Mouse (Mus musculus) CH12.LX (cell line): ENCODE measurements around the gene Lsm10. TPM values are rescaled to one million over a fixed set of nuclear protein-coding genes. Genes with fewer than 3 reads are reported as not detected.

ENCODE experiments used
- DNase-seq: peaks from one replicate; pipeline ENCODE4 v3.0.0-alpha.2; 2013; ENCODE audit errors: extremely low read depth
- H3K27ac ChIP-seq: 2 replicates; pipeline ENCODE4 v1.5.1; 2012; ENCODE audit warnings: low read depth, mild to moderate bottlenecking, control low read depth, moderate library complexity; ENCODE audit not compliant: insufficient read depth
- H3K27me3 ChIP-seq: replicated peaks from 2 replicates; pipeline ENCODE3; 2012; ENCODE audit warnings: inconsistent platforms
- H3K36me3 ChIP-seq, 2 experiments: replicated peaks in 1 of 2; 2 replicates each; pipeline versions ENCODE3 to v1.6.1; 2012; ENCODE audit warnings: inconsistent platforms in 1 of 2, low read length in 1 of 2, mild to moderate bottlenecking in 1 of 2, mixed read lengths in 1 of 2, moderate library complexity in 1 of 2; ENCODE audit not compliant: control insufficient read depth in 1 of 2, insufficient read depth in 1 of 2
- H3K4me1 ChIP-seq, 2 experiments: 2 replicates each; pipeline ENCODE4 v1.6.1; 2012; ENCODE audit warnings: inconsistent platforms in 1 of 2, moderate library complexity in 1 of 2; ENCODE audit not compliant: insufficient read depth in 2 of 2, control insufficient read depth in 1 of 2
- H3K4me2 ChIP-seq: 2 replicates; pipeline ENCODE4 v1.6.1; 2012; ENCODE audit warnings: low read depth, mild to moderate bottlenecking, control low read depth; ENCODE audit not compliant: poor library complexity, insufficient read depth, severe bottlenecking
- H3K4me3 ChIP-seq, 3 experiments: fragments of 150-350 bp in 1 of 3; sonication (generic) in 1 of 3; replicated peaks in 1 of 3; 2 replicates each; pipeline versions ENCODE3 to v1.5.1; 2011 to 2012; ENCODE audit warnings: low read depth in 2 of 3, low read length in 2 of 3, mild to moderate bottlenecking in 2 of 3, moderate library complexity in 2 of 3, control low read depth in 1 of 3, improper control_type of control experiment in 1 of 3, inconsistent platforms in 1 of 3, mixed read lengths in 1 of 3; ENCODE audit not compliant: poor library complexity in 1 of 3
- H3K79me2 ChIP-seq: replicated peaks from 2 replicates; pipeline ENCODE4 v1.6.1; 2012; ENCODE audit warnings: mild to moderate bottlenecking, moderate library complexity; ENCODE audit not compliant: control insufficient read depth, poor library complexity, insufficient read depth, severe bottlenecking; ENCODE audit errors: extremely low read depth
- H3K9ac ChIP-seq: 2 replicates; pipeline ENCODE4 v1.6.1; 2012; ENCODE audit warnings: low read depth, mild to moderate bottlenecking, control low read depth, moderate library complexity; ENCODE audit not compliant: insufficient read depth
- H3K9me3 ChIP-seq: replicated peaks from 2 replicates; pipeline ENCODE3; 2012; ENCODE audit warnings: low read length, inconsistent platforms, mixed read lengths
- CHD1 ChIP-seq: IDR thresholded peaks from 2 replicates; pipeline ENCODE4 v1.6.1; 2012; ENCODE audit warnings: low read depth, low read length, improper control_type of control experiment, inconsistent platforms
- CHD2 ChIP-seq: IDR thresholded peaks from 2 replicates; pipeline ENCODE4 v1.6.1; 2011; ENCODE audit warnings: low read length, improper control_type of control experiment
- CTCF ChIP-seq, 2 experiments: IDR thresholded peaks in 1 of 2; conservative IDR thresholded peaks in 1 of 2; 2 replicates each; pipeline ENCODE4 v1.5.1; 2011 to 2012; ENCODE audit warnings: low read depth in 2 of 2, low read length in 2 of 2, improper control_type of control experiment in 1 of 2, inconsistent platforms in 1 of 2, mild to moderate bottlenecking in 1 of 2, moderate library complexity in 1 of 2
- E2F4 ChIP-seq: IDR thresholded peaks from 2 replicates; pipeline ENCODE4 v1.6.1; 2011; ENCODE audit warnings: low read depth, low read length, improper control_type of control experiment; ENCODE audit not compliant: insufficient replicate concordance
- ELF1 ChIP-seq: IDR thresholded peaks from 2 replicates; pipeline ENCODE4 v1.6.1; 2014; ENCODE audit warnings: low read depth, mild to moderate bottlenecking, inconsistent platforms, low read length, improper control_type of control experiment
- GABPA ChIP-seq: IDR thresholded peaks from 2 replicates; pipeline ENCODE4 v1.6.1; 2012; ENCODE audit warnings: low read depth, low read length, improper control_type of control experiment, inconsistent platforms; ENCODE audit not compliant: insufficient replicate concordance
- HCFC1 ChIP-seq: IDR thresholded peaks from 2 replicates; pipeline ENCODE4 v1.6.1; 2012; ENCODE audit warnings: low read depth, mild to moderate bottlenecking, inconsistent platforms, low read length, improper control_type of control experiment
- IRF4 ChIP-seq: IDR thresholded peaks from 2 replicates; pipeline ENCODE4 v1.6.1; 2014; ENCODE audit warnings: low read depth, mild to moderate bottlenecking, inconsistent platforms, low read length, improper control_type of control experiment
- JUN ChIP-seq: IDR thresholded peaks from 2 replicates; pipeline ENCODE4 v1.6.1; 2011; ENCODE audit warnings: low read depth, mild to moderate bottlenecking, low read length, improper control_type of control experiment, moderate library complexity; ENCODE audit not compliant: insufficient read depth
- JUND ChIP-seq: conservative IDR thresholded peaks from 2 replicates; pipeline ENCODE4 v1.6.1; 2011; ENCODE audit warnings: low read depth, low read length, improper control_type of control experiment
- MAFK ChIP-seq: IDR thresholded peaks from 2 replicates; pipeline ENCODE4 v1.6.1; 2011; ENCODE audit warnings: low read length, improper control_type of control experiment; ENCODE audit not compliant: insufficient replicate concordance
- MAZ ChIP-seq: IDR thresholded peaks from 2 replicates; pipeline ENCODE4 v1.6.1; 2012; ENCODE audit warnings: low read depth, mild to moderate bottlenecking, inconsistent platforms, low read length, improper control_type of control experiment, moderate library complexity
- MEF2A ChIP-seq: IDR thresholded peaks from 2 replicates; pipeline ENCODE4 v1.6.1; 2014; ENCODE audit warnings: low read depth, mild to moderate bottlenecking, inconsistent platforms, low read length, improper control_type of control experiment, borderline replicate concordance
- MYC ChIP-seq: IDR thresholded peaks from 2 replicates; pipeline ENCODE4 v1.6.1; 2011; ENCODE audit warnings: low read depth, mild to moderate bottlenecking, improper control_type of control experiment, low read length
- NRF1 ChIP-seq: IDR thresholded peaks from 2 replicates; pipeline ENCODE4 v1.6.1; 2014; ENCODE audit warnings: low read depth, mild to moderate bottlenecking, inconsistent platforms, low read length, improper control_type of control experiment, moderate library complexity
- PAX5 ChIP-seq: IDR thresholded peaks from 2 replicates; pipeline ENCODE4 v1.6.1; 2012; ENCODE audit warnings: low read length, inconsistent platforms, mixed read lengths
- POLR2A ChIP-seq: IDR thresholded peaks from 2 replicates; pipeline ENCODE4 v1.6.1; 2011; ENCODE audit warnings: low read depth, mild to moderate bottlenecking, improper control_type of control experiment, low read length
- POLR2AphosphoS2 ChIP-seq: IDR thresholded peaks from 2 replicates; pipeline ENCODE4 v1.6.1; 2011; ENCODE audit warnings: low read depth, low read length, improper control_type of control experiment
- RAD21 ChIP-seq: IDR thresholded peaks from 2 replicates; pipeline ENCODE4 v1.6.1; 2011; ENCODE audit warnings: low read depth, mild to moderate bottlenecking, low read length, improper control_type of control experiment, moderate library complexity
- RCOR1 ChIP-seq: conservative IDR thresholded peaks from 2 replicates; pipeline ENCODE4 v1.6.1; 2012; ENCODE audit warnings: low read depth, mild to moderate bottlenecking, inconsistent platforms, low read length, improper control_type of control experiment
- SMC3 ChIP-seq: IDR thresholded peaks from 2 replicates; pipeline ENCODE4 v1.6.1; 2011; ENCODE audit warnings: low read depth, low read length, improper control_type of control experiment
- TBP ChIP-seq: conservative IDR thresholded peaks from 2 replicates; pipeline ENCODE4 v1.6.1; 2011; ENCODE audit warnings: low read depth, low read length, improper control_type of control experiment
- TCF12 ChIP-seq: IDR thresholded peaks from 2 replicates; pipeline ENCODE4 v1.6.1; 2014; ENCODE audit warnings: low read depth, mild to moderate bottlenecking, inconsistent platforms, low read length, improper control_type of control experiment
- USF1 ChIP-seq: IDR thresholded peaks from 2 replicates; pipeline ENCODE4 v1.6.1; 2014; ENCODE audit warnings: low read depth, mild to moderate bottlenecking, inconsistent platforms, low read length, improper control_type of control experiment
- USF2 ChIP-seq: conservative IDR thresholded peaks from 2 replicates; pipeline ENCODE4 v1.6.1; 2011; ENCODE audit warnings: low read depth, low read length, improper control_type of control experiment
- ZC3H11A ChIP-seq: IDR thresholded peaks from 2 replicates; pipeline ENCODE4 v1.6.1; 2012; ENCODE audit warnings: low read depth, mild to moderate bottlenecking, inconsistent platforms, low read length, improper control_type of control experiment
- ZKSCAN1 ChIP-seq: IDR thresholded peaks from 2 replicates; pipeline ENCODE4 v1.6.1; 2012; ENCODE audit warnings: low read depth, inconsistent platforms, low read length, improper control_type of control experiment, borderline replicate concordance
- ZMIZ1 ChIP-seq: IDR thresholded peaks from 2 replicates; pipeline ENCODE4 v1.6.1; 2012; ENCODE audit warnings: low read depth, mild to moderate bottlenecking, inconsistent platforms, low read length, improper control_type of control experiment
- ZNF384 ChIP-seq: IDR thresholded peaks from 2 replicates; pipeline ENCODE4 v1.6.1; 2012; ENCODE audit warnings: low read depth, low read length, improper control_type of control experiment, inconsistent platforms
- dilution Hi-C: fragments of 300-500 bp; cut with MboI; formaldehyde crosslinking; loops from 2 replicates; pipeline ENCODE4 v1.14.3; 2020; ENCODE audit warnings: low sequenced_read_pairs; ENCODE audit not compliant: extremely low pct_unique_long_range_greater_than_20kb, extremely low pct_ligation_motif_present
- in situ Hi-C: fragments of 300-500 bp; cut with MboI; formaldehyde crosslinking; loops from 3 replicates; pipeline ENCODE4 v1.14.3; 2019; ENCODE audit warnings: low sequenced_read_pairs, low pct_ligation_motif_present, low pct_unique_long_range_greater_than_20kb, mixed read lengths
- polyA plus RNA-seq: library from polyadenylated mRNA; unstranded; fragments of >175 nt; gene quantifications from 2 replicates; pipeline ENCODE4 v1.2.1, GENCODE M21; 2012; ENCODE audit warnings: low read depth; ENCODE audit not compliant: insufficient read length
- total RNA-seq, 2 experiments: library from RNA; depleted of rRNA; stranded (reverse); fragments of 300-350 nt in 1 of 2; fragments of >200 nt in 1 of 2; gene quantifications; 2 replicates each; pipeline ENCODE4 v1.2.3; 2012 to 2014

Gene Lsm10
- total and polyA plus RNA-seq, 3 experiments = 49.2 to 63.9 (median 52.1) TPM

DNA sequence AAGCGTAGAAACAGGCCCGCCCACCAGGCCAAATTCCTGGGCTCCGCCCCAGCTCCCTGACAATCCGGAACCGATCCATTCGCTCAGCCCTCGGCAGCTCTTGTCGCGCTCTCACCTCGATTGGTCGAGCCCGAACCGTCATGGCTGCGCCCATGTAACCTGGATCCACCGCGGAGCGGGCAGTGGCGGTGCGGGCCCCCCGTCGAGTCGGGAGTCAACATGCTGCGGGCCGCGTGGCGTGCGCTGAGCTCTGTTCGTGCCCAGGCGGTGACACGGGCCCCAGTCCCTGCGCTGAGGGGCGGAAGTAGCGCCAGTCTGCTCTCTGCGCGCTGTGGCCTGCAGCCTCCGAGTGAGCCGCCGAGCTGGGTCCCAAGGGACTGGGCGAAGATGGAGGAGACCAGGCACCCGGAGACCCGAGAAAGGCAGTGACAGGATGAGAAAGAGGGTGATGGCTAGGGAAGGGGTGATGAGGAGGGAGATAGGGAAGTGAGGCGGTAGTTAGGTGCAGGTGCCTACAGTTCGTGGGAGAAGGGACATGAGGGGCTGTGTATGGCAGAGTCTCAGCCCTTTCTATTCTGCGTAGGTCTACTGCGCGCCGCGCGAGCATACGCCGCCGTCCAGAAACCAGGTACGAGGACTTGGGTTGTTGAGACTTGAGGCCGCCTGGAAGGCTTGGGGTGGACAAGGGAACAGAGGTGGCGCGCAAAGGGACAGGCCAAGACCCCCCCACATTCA is 49.4 kb upstream of the Lsm10 start, which contains the start of gene Mrps15 (continued):
- TF ChIP-seq POLR2A = peak; percentile 76; the same call in 1 of the 2 replicates
- TF ChIP-seq ZMIZ1 = peak; percentile 56; the same call in 1 of the 2 replicates
- no peak for TF ChIP-seq CHD1
- TF ChIP-seq USF1 = no peak
- no peak for TF ChIP-seq JUND
- TF ChIP-seq MEF2A = 0 out of 2 replicates have a peak, but pooled peaks have one; percentile 40
- TF ChIP-seq CTCF (conservative IDR thresholded peaks at IDR 0.05 in 1 of 2, IDR thresholded peaks at IDR 0.05 in 1 of 2; ENCODE audit: low read depth in 2 of 2, low read length in 2 of 2) = no peak
- peak; percentile 94 for TF ChIP-seq ELF1
- no peak for TF ChIP-seq ZKSCAN1
- TF ChIP-seq POLR2AphosphoS2 = peak; percentile 56; the same call in 1 of the 2 replicates
- no peak for TF ChIP-seq USF2
- TF ChIP-seq RAD21 = no peak
- peak; percentile 99 for TF ChIP-seq HCFC1
- no peak for TF ChIP-seq JUN
- TF ChIP-seq RCOR1 = no peak
- no peak for TF ChIP-seq ZC3H11A
- no peak for TF ChIP-seq TBP
- TF ChIP-seq NRF1 = peak; percentile 74

DNA sequence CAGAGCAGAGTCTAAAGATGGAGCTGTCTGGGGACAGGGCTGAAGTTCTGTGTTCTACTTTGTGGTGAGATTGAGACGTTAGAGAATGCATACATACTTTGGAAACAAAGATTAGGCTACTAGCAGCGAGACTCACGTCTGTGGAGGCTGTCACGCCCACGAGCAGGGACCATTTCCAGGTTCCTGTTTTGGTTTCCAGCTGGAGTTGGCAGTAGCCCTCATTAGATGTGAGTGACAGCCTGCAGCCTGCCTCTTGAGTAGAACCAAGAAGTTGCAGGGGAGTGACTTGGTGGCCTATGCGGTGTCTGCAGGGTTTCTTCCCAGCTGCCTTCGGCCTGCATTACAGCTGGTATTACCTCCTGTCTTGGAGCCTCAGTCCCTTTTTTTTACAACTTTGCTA is 44.8 kb upstream of the Lsm10 start:
- H3K4me2 ChIP-seq = no peak overlapping the region
- no peak for TF ChIP-seq ZC3H11A
- TF ChIP-seq SMC3 = no peak
- TF ChIP-seq USF2 = no peak
- TF ChIP-seq MAFK = no peak
- TF ChIP-seq JUND = no peak
- no peak for TF ChIP-seq GABPA
- no peak for TF ChIP-seq CHD2
- TF ChIP-seq IRF4 = no peak
- no peak for TF ChIP-seq ELF1
- no peak for TF ChIP-seq ZNF384
- TF ChIP-seq RAD21 = no peak
- no peak for TF ChIP-seq MYC
- TF ChIP-seq MAZ = no peak
- no peak for TF ChIP-seq PAX5
- no peak for TF ChIP-seq E2F4
- TF ChIP-seq RCOR1 = no peak
- TF ChIP-seq CHD1 = no peak
- no peak for TF ChIP-seq HCFC1
- TF ChIP-seq TCF12 = no peak
- peaks cover 5 to 13% of the 10 kb centered on the region in 2 experiments for H3K4me1 ChIP-seq
- no peak overlapping the region for H3K4me3 ChIP-seq
- no peaks in the 10 kb centered on the region for H3K27me3 ChIP-seq
- in situ Hi-C loops = no loop called here
- H3K79me2 ChIP-seq = peaks cover 3% of the 10 kb centered on the region; the same call in 1 of the 2 replicates
- peaks cover 42 to 78% of the 10 kb centered on the region in 2 experiments for H3K36me3 ChIP-seq
- no peaks in the 10 kb centered on the region for H3K9me3 ChIP-seq
- DNase-seq = no peak
- dilution Hi-C loops = no loop called here
- no peak overlapping the region for H3K9ac ChIP-seq
- no peak overlapping the region for H3K27ac ChIP-seq
